Mouse (Mus musculus) E14TG2a.4 (cell line): ENCODE data around the gene Art2b.

Source experiments
- CTCF ChIP-seq: conservative IDR thresholded peaks from 2 replicates; pipeline ENCODE4 v1.5.1; 2014; ENCODE audit warnings: low read length
- POU5F1 ChIP-seq: IDR thresholded peaks from 2 replicates; pipeline ENCODE4 v1.6.1; 2014; ENCODE audit warnings: low read length, borderline replicate concordance

DNA sequence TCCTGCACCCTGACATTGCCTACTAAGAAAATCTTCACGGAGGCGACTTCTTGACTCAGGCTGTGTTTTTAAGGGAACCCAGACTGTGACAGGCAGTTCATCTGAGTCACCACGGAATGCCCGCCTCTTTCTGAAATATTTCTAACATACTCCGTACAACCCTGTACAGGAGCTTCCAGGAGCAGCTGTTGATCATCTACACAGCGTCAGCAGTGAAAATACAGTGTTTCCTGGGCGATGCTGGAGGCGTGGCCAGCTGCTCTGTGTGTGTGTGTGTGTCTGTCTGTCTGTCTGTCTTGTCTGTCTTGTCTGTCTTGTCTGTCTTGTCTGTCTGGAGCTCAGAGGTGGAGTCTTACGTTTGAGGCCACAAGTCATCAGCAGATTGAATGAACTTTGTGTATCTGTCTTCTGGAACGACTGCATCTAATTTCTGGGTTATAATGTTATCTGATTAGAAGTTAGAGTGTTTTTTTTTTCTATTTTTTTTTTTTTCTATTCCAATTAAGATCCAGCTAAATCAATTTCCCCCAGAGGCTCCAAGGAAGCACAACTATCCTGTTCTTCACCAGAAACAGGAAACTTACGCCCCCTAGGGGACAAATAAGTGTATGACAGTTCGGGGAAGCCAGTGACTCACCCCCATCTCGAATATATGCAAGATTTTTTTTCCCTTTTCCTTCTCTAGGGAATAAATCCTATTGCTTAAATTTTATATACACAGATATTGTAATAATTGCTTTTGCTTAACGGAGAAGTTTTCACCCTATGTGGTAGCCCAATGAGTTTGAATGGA is 47.1 kb downstream of the Art2b start:
- TF ChIP-seq CTCF (peak; percentile 95), POU5F1 (no peak)
